Mouse (Mus musculus) megakaryocyte-erythroid progenitor cell, adult 5-6 weeks (primary cell): ENCODE results near the gene Gm12166. TPM values are rescaled to one million over a fixed set of nuclear protein-coding genes. Genes with fewer than 3 reads are reported as not detected.
A peak's percentile ranks its signal among the peaks of the same experiment; 100 is the strongest.

Experiments
- ATAC-seq: replicated peaks from 2 replicates; pipeline ENCODE4 v1.8.0; 2016; ENCODE audit warnings: mild to moderate bottlenecking, inconsistent platforms; ENCODE audit not compliant: severe bottlenecking, poor library complexity, low FRiP score, low TSS enrichment
- total RNA-seq, 2 experiments: library from RNA; stranded (forward) in 1 of 2; stranded (reverse) in 1 of 2; fragments of 200-1000, 215-1000 nt in 1 of 2; fragments of >200 nt in 1 of 2; fragmentation: Nextera tagmentation in 1 of 2; gene quantifications; 2 replicates each; pipeline ENCODE4 v1.2.3; 2014 to 2017

Gene Gm12166
- total RNA-seq, 2 experiments from 2014 or later, result 7.6 to 8.4 TPM

DNA sequence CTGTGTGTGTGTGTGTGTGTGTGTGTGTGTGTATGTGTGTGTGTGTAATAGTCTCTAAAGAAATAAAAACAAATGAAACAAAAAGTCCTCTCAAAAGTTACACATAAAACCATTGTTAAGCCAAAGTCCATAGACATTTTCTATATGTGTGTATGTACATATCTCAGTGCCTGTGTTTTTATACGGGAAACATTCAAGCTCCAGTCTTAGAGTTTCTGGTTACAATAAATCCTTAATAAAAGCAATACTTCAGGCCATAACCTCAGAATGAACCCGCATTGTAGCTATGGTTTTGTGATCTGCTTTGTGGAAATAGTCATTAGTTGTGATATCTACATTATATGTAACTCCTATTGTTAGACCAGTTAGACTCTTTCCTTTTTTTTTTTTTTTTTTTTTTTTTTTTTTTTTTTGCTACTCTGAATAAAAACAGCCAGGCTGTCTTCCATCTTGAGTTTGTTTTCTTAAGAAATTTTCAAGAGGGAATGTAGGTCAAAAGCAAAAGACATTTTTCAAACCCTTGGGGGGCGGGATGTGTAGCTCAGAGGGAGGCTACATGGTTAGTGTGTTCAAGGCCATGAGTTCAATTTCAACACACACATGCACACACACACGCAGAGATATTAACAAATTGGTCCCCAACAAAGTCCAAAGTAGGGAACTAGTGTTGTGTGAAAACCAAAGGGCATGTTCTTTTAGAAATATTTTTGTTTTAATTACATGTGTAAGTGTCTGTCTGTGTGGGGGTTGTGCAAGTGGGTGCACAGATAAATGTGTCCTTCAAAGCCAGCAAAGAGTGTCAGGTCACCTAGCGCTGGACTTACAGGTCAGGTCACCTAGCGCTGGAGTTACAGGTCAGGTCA, 23.9 kb downstream of the Gm12166 start:
- no peak for ATAC-seq

DNA sequence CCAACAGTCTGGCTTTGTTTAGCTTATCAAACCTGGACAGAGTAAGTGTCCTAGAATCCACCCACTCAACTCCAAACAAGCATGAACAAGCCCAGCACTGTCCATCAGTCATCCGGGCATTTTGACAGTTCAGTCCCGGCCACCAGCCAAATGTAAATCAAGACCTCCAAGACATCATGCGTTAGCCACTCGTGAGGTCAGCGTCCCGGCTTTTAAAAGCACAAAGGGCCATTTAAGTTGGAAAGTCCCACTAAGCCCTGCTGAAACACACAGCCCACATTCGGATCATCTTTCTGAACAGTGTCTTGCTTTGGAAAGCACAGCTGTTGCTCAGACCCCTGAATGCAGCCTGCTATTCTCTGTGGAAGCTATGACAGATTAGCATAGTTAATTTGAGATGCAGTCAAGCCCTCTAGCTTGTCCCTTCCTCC, 26.1 kb downstream of the Gm12166 start:
- ATAC-seq, result no peak

DNA sequence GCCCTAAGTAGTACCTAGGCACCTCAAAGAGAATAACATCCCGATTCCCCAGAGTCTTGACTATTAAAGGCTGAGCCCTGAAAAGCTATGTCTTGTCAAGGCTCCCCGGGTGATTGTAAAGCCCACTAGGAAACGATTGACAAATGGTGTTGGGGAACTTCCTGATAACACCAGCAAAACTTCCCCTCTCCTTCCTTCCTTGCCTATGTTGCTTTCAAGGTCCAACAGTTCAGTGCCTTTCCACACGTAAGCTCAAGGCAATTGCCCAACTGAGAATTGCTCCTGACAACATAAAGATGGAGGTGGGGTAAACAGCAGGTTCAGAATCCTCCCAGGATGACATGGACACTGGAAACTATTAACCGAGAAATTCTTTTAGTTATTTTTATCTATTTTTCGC, 29.1 kb downstream of the Gm12166 start:
- ATAC-seq, result no peak

DNA sequence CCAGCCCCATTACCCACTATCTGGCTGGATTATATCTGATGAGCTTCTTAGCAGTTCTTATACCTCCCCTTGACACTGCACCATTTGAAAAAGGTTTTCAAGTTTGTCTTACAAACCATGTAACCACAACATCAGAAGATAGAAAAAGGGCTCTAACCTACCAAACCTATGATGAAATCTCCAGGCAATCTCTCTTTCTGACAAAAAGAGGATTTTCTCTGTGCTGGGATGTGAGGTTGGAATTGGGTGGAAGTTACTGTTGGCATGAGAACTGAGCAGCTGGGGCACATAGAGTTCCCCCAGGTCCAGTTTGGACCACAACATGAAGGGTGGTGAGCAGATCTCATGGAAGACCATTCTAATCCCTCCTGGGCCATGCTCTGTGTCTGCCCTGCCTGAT, 30.3 kb downstream of the Gm12166 start:
- no peak for ATAC-seq

DNA sequence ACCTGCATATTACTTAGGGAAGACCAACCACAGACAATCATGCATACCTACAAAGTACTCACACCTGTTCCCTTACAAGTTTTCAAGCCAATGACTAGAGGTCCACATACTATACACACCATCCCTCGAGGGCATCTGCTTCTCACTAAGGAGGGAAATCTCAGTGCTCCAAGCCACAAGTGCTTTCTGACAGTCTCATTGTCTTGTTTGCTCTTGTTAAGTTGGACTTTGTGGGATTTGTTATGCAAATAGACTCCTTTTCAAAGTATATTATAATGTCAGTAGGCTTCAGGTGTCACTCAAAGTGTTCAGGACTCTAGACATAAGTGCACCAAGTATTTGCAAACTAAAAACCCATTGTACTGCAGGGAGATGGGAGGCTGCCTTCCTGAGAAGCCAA, 31.9 kb downstream of the Gm12166 start:
- no peak for ATAC-seq

DNA sequence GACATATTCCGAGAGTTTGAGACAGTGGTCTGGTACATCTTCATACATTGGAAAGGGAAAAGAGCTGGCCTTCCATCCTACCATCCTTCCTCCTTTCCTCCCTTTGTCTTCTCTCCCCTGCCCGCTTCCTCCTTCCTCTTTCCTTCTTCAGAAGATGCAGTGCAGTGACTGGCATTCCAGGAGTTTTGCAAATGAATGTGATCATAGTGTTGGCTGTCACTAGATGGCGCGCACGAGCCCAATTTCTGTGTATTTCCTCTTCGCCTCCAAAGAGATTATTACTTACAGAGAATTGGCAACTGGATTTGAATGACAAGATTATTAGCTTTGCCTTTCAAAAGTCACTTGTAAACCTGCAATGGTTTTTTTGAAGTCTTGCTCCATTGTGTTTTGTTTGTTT, 36.1 kb downstream of the Gm12166 start:
- 0 out of 2 replicates have a peak, but pooled peaks have one; percentile 59 for ATAC-seq

Other genes with a start within 250 kb of the Gm12166 start
- gene Clint1, start 200.3 kb downstream of the Gm12166 start, total RNA-seq (2014; fragmentation: Nextera tagmentation), result 121 and 126 TPM in 2 replicates
- 174 and 179 TPM in 2 replicates for gene Clint1, start 200.3 kb downstream of the Gm12166 start, total RNA-seq (2017)
- 3.6 and 4.4 TPM in 2 replicates for gene Lsm11, start 107.4 kb downstream of the Gm12166 start, total RNA-seq (2014; fragmentation: Nextera tagmentation)
- 2.3 and 6.4 TPM in 2 replicates for gene Lsm11, start 107.4 kb downstream of the Gm12166 start, total RNA-seq (2017)
- 25.1 and 33.2 TPM in 2 replicates for gene Thg1l, start 96.8 kb downstream of the Gm12166 start, total RNA-seq (2014; fragmentation: Nextera tagmentation)
- 43.7 and 54.6 TPM in 2 replicates for gene Thg1l, start 96.8 kb downstream of the Gm12166 start, total RNA-seq (2017)
- gene Sox30, start 72.0 kb downstream of the Gm12166 start, total RNA-seq (2014; fragmentation: Nextera tagmentation), result not detected in 2 replicates
- not detected in 2 replicates for gene Sox30, start 72.0 kb downstream of the Gm12166 start, total RNA-seq (2017)
- 0.20 and 0.92 TPM in 2 replicates for gene Adam19, start 3.7 kb upstream of the Gm12166 start, total RNA-seq (2014; fragmentation: Nextera tagmentation)
- gene Adam19, start 3.7 kb upstream of the Gm12166 start, total RNA-seq (2017), result not detected in 2 replicates
- not detected in 2 replicates for gene Nipal4, start 114.2 kb upstream of the Gm12166 start, total RNA-seq (2014; fragmentation: Nextera tagmentation)
- gene Nipal4, start 114.2 kb upstream of the Gm12166 start, total RNA-seq (2017), result not detected in 2 replicates
- gene Fndc9, start 183.2 kb upstream of the Gm12166 start, total RNA-seq (2014; fragmentation: Nextera tagmentation), result not detected in 2 replicates
- gene Fndc9, start 183.2 kb upstream of the Gm12166 start, total RNA-seq (2017), result not detected in 2 replicates